Mouse (Mus musculus): ENCODE data around the gene Dvl2.

The Dvl2 gene

DNA sequence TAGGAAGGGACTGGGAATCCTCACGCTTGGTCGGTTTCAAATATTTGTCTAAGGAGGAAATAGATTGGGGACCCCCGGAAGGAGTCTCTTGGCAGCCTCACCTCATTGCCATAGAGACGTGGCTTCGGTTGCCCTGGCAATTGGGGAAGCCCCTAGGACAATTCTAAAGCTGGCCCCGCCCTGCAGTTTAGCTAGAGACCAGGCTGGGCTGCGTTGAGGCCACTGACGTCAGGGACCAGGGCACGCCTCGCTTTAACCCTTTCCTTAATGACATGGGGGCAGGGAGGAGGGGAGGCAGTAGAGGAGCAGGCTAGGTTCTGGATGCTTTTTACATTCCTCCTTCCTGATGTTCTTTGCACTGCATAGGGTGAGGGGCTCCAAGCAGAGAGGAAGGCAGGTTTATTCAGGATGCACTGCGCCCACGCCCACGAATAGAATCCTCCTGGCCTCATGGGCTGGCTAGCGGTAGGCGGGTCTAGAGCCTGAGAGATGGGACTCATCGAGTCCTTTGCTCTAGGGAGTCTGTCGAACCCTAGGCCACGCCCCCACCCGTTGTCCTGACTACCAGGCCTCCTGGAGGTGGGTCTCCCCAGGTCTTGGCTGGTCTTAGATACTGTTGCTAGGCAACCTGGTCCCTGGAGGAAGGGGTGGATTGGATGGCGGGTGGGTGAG is 28.9 kb downstream of the Dvl2 start:
- DNase-seq (ENCODE audit: low spot score) = peak; percentile 44

DNA sequence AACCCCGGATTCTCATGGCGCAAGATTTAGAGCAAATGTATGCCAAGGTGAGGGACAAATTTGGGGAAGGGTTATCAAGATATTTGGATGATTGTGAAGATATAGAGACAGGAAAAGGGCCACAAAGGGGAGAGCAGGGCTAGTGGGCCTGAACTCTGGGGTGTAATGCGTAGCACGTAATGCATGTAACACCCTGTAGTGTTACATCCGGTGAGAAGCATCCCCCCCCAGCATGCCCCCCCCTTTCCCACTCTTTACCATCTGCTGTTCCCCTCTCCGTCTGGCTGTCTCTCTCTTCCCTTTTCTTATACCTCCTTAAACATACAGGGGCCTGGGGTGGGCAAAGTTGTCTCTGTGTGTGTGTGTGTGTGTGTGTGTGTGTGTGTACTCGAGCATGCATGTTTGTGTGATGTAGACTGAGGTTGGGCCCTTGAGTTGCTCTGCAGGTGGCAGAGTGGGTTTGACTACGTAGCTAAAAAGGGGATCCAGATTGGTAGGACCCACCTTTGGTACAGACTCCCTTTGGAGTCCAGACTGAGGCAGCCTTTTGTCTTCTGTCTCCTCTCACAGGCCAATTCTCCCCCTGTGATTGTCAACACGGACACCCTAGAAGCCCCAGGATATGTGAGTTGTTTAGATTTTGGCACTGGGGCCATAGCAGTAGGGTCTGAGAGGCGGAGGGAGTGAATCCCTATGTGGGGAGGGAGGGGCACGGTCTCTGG is 29.6 kb downstream of the Dvl2 start:
- no peak for DNase-seq (ENCODE audit: low spot score)

GRCm38 (mm10) chr11:70030651-70031320 is 30.4 kb downstream of the Dvl2 start:
- no peak for DNase-seq (ENCODE audit: low spot score)

GRCm38 (mm10) chr11:70031321-70031670 is 30.9 kb downstream of the Dvl2 start:
- no peak for DNase-seq (ENCODE audit: low spot score)

DNA sequence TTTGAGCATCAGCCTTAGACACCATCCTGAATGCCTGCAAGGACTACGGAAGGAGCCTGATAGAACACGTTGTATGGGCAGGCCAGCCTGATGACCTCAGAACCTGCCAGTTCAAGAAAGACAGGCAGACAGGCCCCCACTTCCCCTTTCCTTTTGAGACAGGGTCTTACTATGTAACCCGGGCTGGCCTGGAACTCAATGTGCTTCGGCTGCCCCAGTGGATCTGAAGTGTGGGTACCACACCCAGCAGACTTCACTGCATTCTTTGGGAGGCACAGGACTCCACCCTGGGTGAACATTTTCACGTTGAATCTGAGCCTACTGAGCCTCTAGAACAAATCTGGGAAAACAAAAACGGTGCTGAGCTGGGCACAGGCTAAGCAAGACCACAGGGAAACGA is 37.8 kb downstream of the Dvl2 start:
- no peak for DNase-seq (ENCODE audit: low spot score)

- DNase-seq (ENCODE audit: low spot score) = no peak
These were observed 39.2 kb downstream of the Dvl2 start for GRCm38 (mm10) chr11:70039631-70040030.

- no peak for DNase-seq (ENCODE audit: low spot score)
These were observed 39.8 kb downstream of the Dvl2 start for GRCm38 (mm10) chr11:70040184-70040583.

GRCm38 (mm10) chr11:70042309-70043085 is 42.1 kb downstream of the Dvl2 start:
- DNase-seq (ENCODE audit: low spot score) = no peak

- no peak for DNase-seq (ENCODE audit: low spot score)
These were observed 43.3 kb downstream of the Dvl2 start for GRCm38 (mm10) chr11:70043665-70044064.

DNA sequence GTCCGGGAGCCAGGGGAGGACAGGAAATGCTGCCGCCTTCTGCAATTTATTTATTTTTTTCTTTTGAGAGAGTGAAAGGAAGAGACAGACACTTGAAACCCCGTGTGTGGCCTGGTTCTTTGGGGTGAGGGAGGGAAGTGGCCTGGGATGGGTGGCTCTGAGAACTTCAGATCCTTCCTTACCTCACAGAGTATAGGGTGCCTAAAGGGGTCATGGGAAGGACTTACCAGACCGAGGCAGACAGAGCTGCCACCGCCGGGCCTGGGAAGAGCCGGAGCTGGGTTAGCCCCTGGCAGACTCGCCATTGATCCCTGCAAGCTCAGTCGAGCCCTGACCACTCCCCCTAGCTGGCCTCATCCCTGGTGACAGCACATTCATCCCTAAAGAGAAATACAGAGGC is 45.0 kb downstream of the Dvl2 start:
- DNase-seq (ENCODE audit: low spot score) = no peak

DNA sequence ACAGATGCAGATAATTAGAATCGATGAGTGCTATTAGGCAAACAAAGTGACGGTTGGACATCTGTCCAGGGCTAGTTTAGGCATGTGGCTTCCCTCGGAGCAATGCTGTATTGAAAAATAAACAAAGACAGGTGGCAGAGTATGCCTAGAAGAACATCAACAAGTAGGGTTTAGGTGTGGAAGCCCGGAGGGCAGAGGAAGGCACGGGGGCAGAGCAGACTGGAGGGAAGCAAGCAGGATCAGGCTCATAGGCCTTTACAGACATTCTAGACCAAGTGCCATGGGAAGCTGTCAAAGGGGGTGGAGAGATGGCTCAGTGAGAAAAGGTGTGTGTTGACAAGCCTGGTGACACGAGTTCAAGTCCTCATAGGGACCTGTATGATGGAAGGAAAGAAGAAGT is 49.0 kb downstream of the Dvl2 start:
- no peak for DNase-seq (ENCODE audit: low spot score)

DNA sequence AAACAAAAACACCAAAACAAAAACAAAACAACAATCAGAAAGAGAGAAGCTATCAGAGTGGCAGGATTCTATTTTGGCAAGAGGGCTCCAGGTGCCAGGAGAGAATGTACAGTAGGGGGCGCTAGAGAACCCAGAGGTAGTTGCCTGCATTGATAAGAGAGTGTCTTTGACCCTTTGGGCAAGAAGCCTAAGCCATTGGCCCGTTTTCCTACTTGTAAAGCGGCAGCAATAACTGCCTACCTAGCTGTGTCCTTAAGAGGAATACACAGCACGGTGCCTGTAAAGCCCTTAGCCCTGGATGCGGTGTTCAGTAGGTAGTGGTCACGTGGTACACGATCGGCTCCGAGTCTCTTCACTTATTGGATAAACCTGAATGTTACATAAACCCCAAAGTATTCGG is 49.4 kb downstream of the Dvl2 start:
- DNase-seq (ENCODE audit: low spot score) = no peak

DNA sequence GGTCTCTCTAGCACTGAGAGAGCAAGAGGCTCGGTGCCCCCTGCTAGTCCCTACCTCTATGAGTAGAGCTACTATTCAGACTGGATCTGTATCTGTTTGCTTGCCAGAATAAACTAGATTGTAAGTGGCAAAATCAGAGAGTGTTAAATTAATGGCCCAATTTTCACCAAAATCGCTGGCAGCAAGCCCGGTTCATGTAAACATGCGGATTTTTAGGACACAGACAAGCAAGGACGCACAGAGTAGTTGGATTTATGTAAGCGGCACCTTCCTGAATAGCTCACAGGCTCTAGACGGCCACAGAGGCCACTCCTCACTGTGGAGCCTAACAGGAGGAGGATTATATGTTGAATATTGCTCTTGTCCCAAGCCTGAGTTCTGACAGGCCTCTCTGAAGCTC is 52.8 kb downstream of the Dvl2 start:
- no peak for DNase-seq (ENCODE audit: low spot score)

GRCm38 (mm10) chr11:70053898-70054570 is 53.6 kb downstream of the Dvl2 start, which contains the start of gene Asgr1:
Gene Asgr1 (plus strand): TSS chr11:70054085.
- no peak for DNase-seq (ENCODE audit: low spot score)

GRCm38 (mm10) chr11:70055618-70056214 is 55.3 kb downstream of the Dvl2 start:
- DNase-seq (ENCODE audit: low spot score) = peak; percentile 59

GRCm38 (mm10) chr11:70057805-70058204 is 57.4 kb downstream of the Dvl2 start:
- DNase-seq (ENCODE audit: low spot score) = no peak

DNA sequence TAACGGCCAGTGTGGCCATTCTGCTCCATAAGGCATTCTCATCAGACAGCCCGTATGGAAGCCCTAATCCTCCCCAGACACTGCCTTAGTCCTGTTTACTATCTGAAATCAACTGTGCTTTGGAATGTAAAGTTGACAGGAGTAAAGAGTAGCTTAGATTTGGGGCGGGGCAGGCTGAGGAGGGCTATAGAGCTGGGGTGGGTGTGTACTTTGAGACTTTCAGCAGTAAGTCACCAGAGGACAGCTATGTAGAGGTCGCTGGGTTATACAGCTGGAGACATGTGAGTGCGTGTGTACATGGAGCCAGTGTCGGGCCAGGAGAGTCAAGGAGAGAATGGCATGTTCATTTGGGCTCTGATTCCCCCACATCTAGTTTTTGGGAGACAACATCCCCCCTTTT is 59.5 kb downstream of the Dvl2 start:
- no peak for DNase-seq (ENCODE audit: low spot score)

All from spleen, adult 12 weeks (tissue).